Mouse (Mus musculus) ES-E14 (cell line): ENCODE measurements around the gene Rabl2.

Source experiments
- CHD2 ChIP-seq: IDR thresholded peaks from 2 replicates; pipeline ENCODE4 v1.6.1; 2014; ENCODE audit warnings: mild to moderate bottlenecking, low read depth, low read length, inconsistent platforms
- HCFC1 ChIP-seq: IDR thresholded peaks from 2 replicates; pipeline ENCODE4 v1.6.1; 2012; ENCODE audit warnings: low read length, inconsistent platforms, borderline replicate concordance; ENCODE audit not compliant: insufficient read depth
- ZC3H11A ChIP-seq: IDR thresholded peaks from 2 replicates; pipeline ENCODE4 v1.6.1; 2012; ENCODE audit warnings: low read depth, mild to moderate bottlenecking, inconsistent platforms, low read length, borderline replicate concordance
- ZNF384 ChIP-seq: IDR thresholded peaks from 2 replicates; pipeline ENCODE4 v1.6.1; 2012; ENCODE audit warnings: low read depth, low read length, inconsistent platforms

GRCm38 (mm10) chr15:89544171-89544570, 47.6 kb downstream of the Rabl2 start:
- TF ChIP-seq HCFC1 (no peak), ZNF384 (no peak), CHD2 (no peak), ZC3H11A (no peak)
